Mouse (Mus musculus): ENCODE data around the gene Tmem126a. TPM values are rescaled to one million over a fixed set of nuclear protein-coding genes. Genes with fewer than 3 reads are reported as not detected.

Gene Tmem126a
- total and polyA plus RNA-seq, 2 experiments from 2014 or later: 67.5 to 125 TPM

GRCm38 (mm10) chr7:90442518-90443080 is 14.4 kb downstream of the Tmem126a start, which contains the start of gene Crebzf:
Crebzf (plus strand) TSS chr7:90442729.
- under 1% methylated on average over 54 of the region's 54 CpGs for WGBS
- Histone ChIP-seq H3K9me3 (ENCODE audit: low read length) (no peaks in the 10 kb centered on the region), H3K9ac (peak within 1 kb of the TSS; percentile 94), H3K4me3 (ENCODE audit: low read depth, low read length) (peak within 1 kb of the TSS; percentile 98), H3K4me1 (ENCODE audit: insufficient read depth) (peaks cover 5% of the 10 kb centered on the region; the same call in 1 of the 2 replicates), H3K27me3 (ENCODE audit: insufficient read depth, low read length) (no peaks in the 10 kb centered on the region), H3K36me3 (ENCODE audit: insufficient read depth) (no peaks in the 10 kb centered on the region), H3K4me2 (ENCODE audit: low read depth) (peak within 1 kb of the TSS; percentile 75), H3K27ac (ENCODE audit: low read depth, low read length) (peak within 1 kb of the TSS; percentile 99)
- no peak for TF ChIP-seq CTCF (IDR thresholded peaks at IDR 0.05; ENCODE audit: low read depth)
- ATAC-seq (peak; percentile 97), DNase-seq (peak; percentile 99)

GRCm38 (mm10) chr7:90442070-90442469 is 15.0 kb downstream of the Tmem126a start:
- WGBS: under 1% methylated on average over 4 of the region's 4 CpGs
- Histone ChIP-seq H3K36me3 (ENCODE audit: insufficient read depth) (no peaks in the 10 kb centered on the region), H3K9me3 (ENCODE audit: low read length) (no peaks in the 10 kb centered on the region), H3K9ac (peak overlapping the region; percentile 94), H3K27me3 (ENCODE audit: insufficient read depth, low read length) (no peaks in the 10 kb centered on the region), H3K27ac (ENCODE audit: low read depth, low read length) (peak overlapping the region; percentile 99), H3K4me3 (ENCODE audit: low read depth, low read length) (peak overlapping the region; percentile 98), H3K4me2 (ENCODE audit: low read depth) (peak overlapping the region; percentile 75), H3K4me1 (ENCODE audit: insufficient read depth) (peaks cover 5% of the 10 kb centered on the region; the same call in 1 of the 2 replicates)
- ATAC-seq: peak; percentile 6
- TF ChIP-seq CTCF (IDR thresholded peaks at IDR 0.05; ENCODE audit: low read depth): no peak
- no peak for DNase-seq

GRCm38 (mm10) chr7:90440044-90440443 is 17.0 kb downstream of the Tmem126a start:
- Histone ChIP-seq H3K27me3 (ENCODE audit: insufficient read depth, low read length) (no peaks in the 10 kb centered on the region), H3K27ac (ENCODE audit: low read depth, low read length) (no peak overlapping the region), H3K4me3 (ENCODE audit: low read depth, low read length) (no peak overlapping the region), H3K9me3 (ENCODE audit: low read length) (no peaks in the 10 kb centered on the region), H3K9ac (no peak overlapping the region), H3K36me3 (ENCODE audit: insufficient read depth) (no peaks in the 10 kb centered on the region), H3K4me2 (ENCODE audit: low read depth) (no peak overlapping the region), H3K4me1 (ENCODE audit: insufficient read depth) (no peaks in the 10 kb centered on the region)
- WGBS: 88% methylated on average over 4 of the region's 4 CpGs
- no peak for ATAC-seq
- TF ChIP-seq CTCF (IDR thresholded peaks at IDR 0.05; ENCODE audit: low read depth): no peak
- no peak for DNase-seq

- H3K4me2 ChIP-seq (ENCODE audit: low read depth): no peak overlapping the region
- H3K36me3 ChIP-seq (ENCODE audit: insufficient read depth): no peaks in the 10 kb centered on the region
- no peak overlapping the region for H3K4me3 ChIP-seq (ENCODE audit: low read depth, low read length)
- H3K27me3 ChIP-seq (ENCODE audit: insufficient read depth, low read length): no peaks in the 10 kb centered on the region
- DNase-seq (no peak), ATAC-seq (no peak)
- H3K9ac ChIP-seq: no peak overlapping the region
- H3K9me3 ChIP-seq (ENCODE audit: low read length): no peaks in the 10 kb centered on the region
- no peak overlapping the region for H3K27ac ChIP-seq (ENCODE audit: low read depth, low read length)
- TF ChIP-seq CTCF (IDR thresholded peaks at IDR 0.05; ENCODE audit: low read depth): no peak
- H3K4me1 ChIP-seq (ENCODE audit: insufficient read depth): no peaks in the 10 kb centered on the region
Observed at GRCm38 (mm10) chr7:90432221-90432620, 24.8 kb downstream of the Tmem126a start.

- no peaks in the 10 kb centered on the region for H3K36me3 ChIP-seq (ENCODE audit: insufficient read depth)
- H3K4me3 ChIP-seq (ENCODE audit: low read depth, low read length): peak overlapping the region; percentile 46
- peak overlapping the region; percentile 68 for H3K4me2 ChIP-seq (ENCODE audit: low read depth)
- H3K9ac ChIP-seq: 0 out of 2 replicates have a peak overlapping the region, but pooled peaks have one; percentile 28
- 67% methylated on average over 9 of the region's 9 CpGs for WGBS
- no peak overlapping the region for H3K27ac ChIP-seq (ENCODE audit: low read depth, low read length)
- H3K9me3 ChIP-seq (ENCODE audit: low read length): no peaks in the 10 kb centered on the region
- ATAC-seq (no peak), DNase-seq (no peak)
- no peaks in the 10 kb centered on the region for H3K27me3 ChIP-seq (ENCODE audit: insufficient read depth, low read length)
- 0 out of 2 replicates have a peak, but pooled peaks cover 5% of the 10 kb centered on the region for H3K4me1 ChIP-seq (ENCODE audit: insufficient read depth)
- no peak for TF ChIP-seq CTCF (IDR thresholded peaks at IDR 0.05; ENCODE audit: low read depth)
Observed at GRCm38 (mm10) chr7:90427006-90427405, 30.0 kb downstream of the Tmem126a start.

- no peaks in the 10 kb centered on the region for H3K36me3 ChIP-seq (ENCODE audit: insufficient read depth)
- H3K27ac ChIP-seq (ENCODE audit: low read depth, low read length): peak within 1 kb of the TSS; percentile 40; the same call in 1 of the 2 replicates
- H3K4me3 ChIP-seq (ENCODE audit: low read depth, low read length): peak within 1 kb of the TSS; percentile 46
- 19% methylated on average over 29 of the region's 29 CpGs for WGBS
- H3K9me3 ChIP-seq (ENCODE audit: low read length): no peaks in the 10 kb centered on the region
- ATAC-seq (peak; percentile 100), DNase-seq (peak; percentile 92)
- peak within 1 kb of the TSS; percentile 68 for H3K4me2 ChIP-seq (ENCODE audit: low read depth)
- TF ChIP-seq CTCF (IDR thresholded peaks at IDR 0.05; ENCODE audit: low read depth): no peak
- H3K9ac ChIP-seq: peak within 1 kb of the TSS; percentile 28
- 0 out of 2 replicates have a peak, but pooled peaks cover 5% of the 10 kb centered on the region for H3K4me1 ChIP-seq (ENCODE audit: insufficient read depth)
- no peaks in the 10 kb centered on the region for H3K27me3 ChIP-seq (ENCODE audit: insufficient read depth, low read length)
Observed at GRCm38 (mm10) chr7:90426020-90427001, 30.7 kb downstream of the Tmem126a start, which contains the start of gene Ccdc89. Ccdc89 (plus strand) TSS chr7:90426577.

Data from forebrain, postnatal 0 days (tissue).